Mouse (Mus musculus) brain, embryonic 14.5 days (tissue): ENCODE results near the gene Commd9.

ENCODE experiments used
- CTCF ChIP-seq: fragments of 200-500 bp; IDR thresholded peaks from 2 replicates; pipeline ENCODE4 v1.5.1; 2012; ENCODE audit warnings: inconsistent platforms, mild to moderate bottlenecking, moderate library complexity, borderline replicate concordance; ENCODE audit not compliant: insufficient read depth, insufficient read length; ENCODE audit errors: extremely low read depth
- POLR2A ChIP-seq: fragments of 200-500 bp; IDR thresholded peaks from 2 replicates; pipeline ENCODE4 v1.6.1; 2012; ENCODE audit warnings: mild to moderate bottlenecking, inconsistent platforms, borderline replicate concordance; ENCODE audit not compliant: poor library complexity, insufficient read depth, insufficient read length, severe bottlenecking; ENCODE audit errors: extremely low read depth

GRCm38 (mm10) chr2:101906379-101906690 lies 20.3 kb downstream of the Commd9 start:
- TF ChIP-seq POLR2A (no peak), CTCF (no peak)
